Mouse (Mus musculus) ES-CJ7 (cell line): ENCODE results near the gene Tsen34.
"Not testable (repeated sequence)": the region's sequence is repeated elsewhere in the genome, so short reads cannot be mapped to it uniquely, and the experiment has no call there.

Source experiments
- DNase-seq: peaks from one replicate; pipeline ENCODE4 v3.0.0; 2011; ENCODE audit warnings: low read depth, low spot score

Tsen34 gene

GRCm38 (mm10) chr7:3720268-3720667, 27.6 kb downstream of the Tsen34 start, which contains the start of gene Pirb:
Gene Pirb (minus strand): TSS chr7:3720391.
- not testable (repeated sequence) for DNase-seq

DNA sequence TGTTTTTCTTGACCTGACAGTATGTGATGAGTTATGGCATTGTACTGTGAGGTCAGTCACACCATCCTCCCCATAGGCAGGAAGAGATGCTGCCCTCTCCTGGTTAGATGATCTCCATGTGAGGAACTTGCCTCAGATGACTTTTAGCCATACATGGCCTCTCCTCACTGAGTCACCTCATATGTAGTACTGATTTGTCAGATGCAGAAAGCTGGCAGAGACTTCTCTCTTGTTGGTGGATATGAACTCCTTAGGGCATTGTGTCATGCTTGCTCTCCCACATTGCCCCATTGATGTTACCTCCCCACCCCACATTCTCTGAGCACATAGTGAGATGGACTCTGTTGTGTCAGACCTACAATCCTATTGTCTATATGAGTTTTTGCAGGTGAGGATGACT, 32.8 kb downstream of the Tsen34 start:
- not testable (repeated sequence) for DNase-seq

- DNase-seq, result not testable (repeated sequence)
These were observed 40.0 kb downstream of the Tsen34 start for GRCm38 (mm10) chr7:3732675-3733074.
